Mouse (Mus musculus): Measurements from ENCODE around the gene Usp39.
A peak's percentile ranks its signal among the peaks of the same experiment; 100 is the strongest.

Usp39 gene

DNA sequence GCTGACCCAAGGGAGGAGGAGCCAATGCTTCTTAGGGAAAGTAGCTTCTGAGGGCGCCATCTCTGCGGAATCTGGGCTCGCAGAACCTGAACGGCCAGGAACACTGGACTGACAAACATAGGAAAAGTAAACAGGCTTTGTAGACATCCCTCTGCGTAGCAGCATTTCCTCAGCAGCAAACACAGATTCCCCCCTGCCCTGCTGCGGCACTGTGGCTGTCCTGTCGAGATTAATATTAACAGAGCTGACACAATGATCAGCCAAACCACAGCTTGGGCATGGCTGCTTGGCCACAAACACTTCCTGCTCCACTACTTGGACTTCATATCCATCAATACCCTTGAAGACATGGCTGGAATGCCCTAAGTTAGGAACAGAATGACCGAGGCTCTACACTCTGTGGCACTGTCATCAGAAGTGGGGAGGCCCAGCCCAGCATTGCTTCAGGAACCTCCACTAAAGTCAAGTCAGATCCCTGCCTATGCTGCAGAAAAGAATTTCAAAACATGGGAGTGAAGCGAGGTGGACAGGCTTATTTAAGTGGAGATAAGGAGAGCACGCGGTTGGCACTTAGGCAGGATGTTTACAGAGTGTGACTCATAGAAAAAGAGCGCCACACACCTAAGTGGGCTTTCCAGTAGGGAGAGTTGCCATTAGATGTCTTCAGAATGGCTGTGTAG is 51.9 kb downstream of the Usp39 start:
- peak; percentile 60 to 66 for DNase-seq

DNA sequence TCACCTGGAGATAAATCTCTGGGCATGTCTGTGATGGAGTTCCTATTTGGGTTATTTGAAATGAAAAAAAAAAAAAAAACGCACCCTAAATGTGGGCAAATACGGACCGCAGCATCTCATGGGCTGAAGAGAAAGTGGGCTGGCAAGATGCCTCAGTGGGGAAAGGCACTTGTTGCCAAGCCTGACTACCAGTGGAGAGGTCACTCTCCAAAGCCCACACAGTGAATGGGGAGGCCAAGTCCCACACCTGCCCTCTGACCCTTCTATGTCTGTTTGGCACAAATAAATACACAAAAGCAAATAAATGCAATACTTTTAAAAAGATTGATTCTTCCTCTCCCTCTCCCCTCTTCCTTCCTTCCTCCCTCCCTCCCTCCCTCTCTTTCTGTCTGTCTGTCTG is 55.5 kb downstream of the Usp39 start:
- no peak for DNase-seq

- DNase-seq: peak; percentile 26 to 48
These were observed 61.1 kb downstream of the Usp39 start for GRCm38 (mm10) chr6:72283914-72284313.

GRCm38 (mm10) chr6:72280410-72280998 is 64.5 kb downstream of the Usp39 start:
- no peak for DNase-seq

GRCm38 (mm10) chr6:72279505-72279904 is 65.5 kb downstream of the Usp39 start:
- DNase-seq: no peak

- DNase-seq: no peak
These were observed 66.1 kb downstream of the Usp39 start for GRCm38 (mm10) chr6:72278835-72279234.

- DNase-seq: peak; percentile 41 to 49
These were observed 67.3 kb downstream of the Usp39 start for GRCm38 (mm10) chr6:72277508-72278166.

- DNase-seq: no peak
These were observed 68.0 kb downstream of the Usp39 start for GRCm38 (mm10) chr6:72276972-72277441.

DNA sequence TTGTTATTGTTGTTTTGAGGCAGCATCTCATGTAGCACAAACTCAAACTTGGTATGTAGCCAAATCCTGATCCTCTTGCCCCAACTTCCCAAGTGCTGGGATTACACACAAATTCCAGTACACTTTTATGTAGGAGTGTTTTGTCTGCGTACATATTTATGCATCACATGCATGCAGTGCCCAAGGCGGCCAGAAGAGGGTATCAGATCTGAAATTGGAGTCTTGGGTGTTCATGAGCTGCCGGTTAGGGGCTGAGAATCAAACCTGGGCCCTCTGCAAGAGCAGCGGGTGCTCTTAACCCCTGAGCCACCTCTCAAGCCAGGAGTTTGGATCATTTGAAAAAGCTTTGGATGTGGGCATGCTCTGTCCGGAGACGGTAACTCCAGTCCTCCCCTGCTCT is 68.8 kb downstream of the Usp39 start:
- no peak for DNase-seq

- no peak for DNase-seq
These were observed 69.5 kb downstream of the Usp39 start for GRCm38 (mm10) chr6:72275527-72275926.

DNA sequence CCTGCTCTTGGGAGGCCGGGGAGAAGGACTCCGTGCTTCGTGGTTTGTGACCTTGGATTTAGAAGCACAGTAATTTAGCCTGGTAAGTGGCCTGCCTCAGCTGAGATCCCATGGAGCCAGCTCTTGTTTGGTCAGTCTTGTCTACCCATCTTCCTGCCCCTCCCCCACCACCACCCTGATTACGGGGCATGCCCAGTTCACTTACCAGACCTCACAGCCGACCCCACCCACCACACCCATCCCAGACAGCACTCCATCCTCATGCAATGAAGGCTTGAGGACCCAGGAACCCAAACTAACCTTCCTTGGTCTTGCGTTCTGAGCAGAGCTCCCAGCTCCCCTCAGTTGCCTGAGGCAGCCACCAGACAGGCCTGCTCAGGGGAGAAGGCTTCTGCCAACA is 71.8 kb downstream of the Usp39 start:
- no peak for DNase-seq

DNA sequence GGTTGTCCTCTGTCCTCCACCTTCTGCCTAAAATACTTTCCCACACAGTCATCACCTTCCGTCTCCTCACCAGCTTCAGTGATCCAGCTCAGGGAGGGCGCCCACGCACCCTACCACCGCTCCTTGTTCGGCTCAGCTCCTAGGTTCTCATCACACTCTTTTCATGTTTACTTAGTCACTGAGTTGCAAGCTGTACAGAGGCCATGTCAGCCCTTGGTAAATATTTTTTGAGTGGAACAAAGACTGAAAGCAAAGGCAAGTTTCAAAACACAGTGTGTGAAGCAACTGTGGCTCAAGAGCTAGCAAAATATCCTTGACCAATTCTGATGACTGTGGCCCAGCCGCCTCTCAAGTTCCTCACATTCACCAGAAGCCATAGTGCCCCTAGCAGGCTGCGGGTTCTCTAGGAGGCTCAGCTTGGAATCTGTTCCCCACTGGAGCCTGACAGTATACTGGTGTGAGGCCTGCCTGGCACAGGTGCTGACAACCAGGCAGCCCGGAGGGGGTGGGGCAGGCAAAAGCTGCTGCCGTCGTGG is 72.8 kb downstream of the Usp39 start:
- no peak for DNase-seq

DNA sequence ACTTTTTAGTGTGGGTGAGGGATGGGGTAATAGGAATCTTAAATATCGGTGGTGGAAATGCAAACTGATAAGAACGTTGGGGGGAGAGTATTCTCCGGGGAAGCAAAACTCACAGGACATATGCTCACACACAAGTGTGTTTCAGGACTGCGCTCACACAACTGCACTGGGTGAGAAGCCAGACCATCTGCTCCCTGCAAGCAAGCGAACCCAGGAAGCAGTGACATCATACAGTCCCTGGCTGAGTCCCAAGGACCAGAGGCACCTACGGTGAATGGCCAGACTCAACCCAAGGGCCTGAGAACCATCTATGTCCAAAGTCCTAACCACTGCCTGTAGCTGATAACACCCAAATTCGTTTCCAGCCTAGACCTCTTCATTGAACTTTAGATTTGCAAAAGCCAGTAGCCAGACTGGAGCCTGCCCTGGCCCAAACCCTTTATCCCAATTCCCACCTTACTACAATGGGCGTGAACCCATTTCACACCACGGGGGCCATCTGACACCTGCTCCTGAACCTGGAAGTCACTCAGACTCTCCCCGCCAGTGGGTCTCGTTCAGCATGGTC is 73.9 kb downstream of the Usp39 start:
- no peak for DNase-seq

DNA sequence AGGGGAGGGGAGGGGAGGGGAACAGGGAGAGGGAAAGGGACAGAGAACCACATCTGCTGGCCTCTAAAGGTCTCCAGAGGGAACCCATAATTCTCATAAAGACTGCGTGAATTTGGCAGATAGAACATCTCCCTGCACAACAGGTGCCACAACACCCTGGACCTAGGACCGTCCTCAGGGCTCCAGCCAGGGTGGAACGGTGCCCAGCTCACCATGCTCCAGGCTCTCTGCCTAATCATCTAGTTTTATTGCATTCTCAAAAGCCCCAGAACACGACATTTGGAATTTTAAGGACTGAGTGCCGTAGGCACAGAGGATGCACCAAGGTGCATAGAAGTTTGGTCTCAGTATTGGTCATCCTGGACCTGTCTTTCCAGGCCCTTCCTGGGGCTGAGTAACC is 74.7 kb downstream of the Usp39 start:
- no peak for DNase-seq

Measured in kidney, adult 8-10 months (tissue).